8 mouse cellular contexts compared by ENCODE assay signal in genomic region chr17:24632813-24633449, GRCm38 (mm10). TPM values are rescaled to one million over a fixed set of nuclear protein-coding genes. Genes with fewer than 3 reads are reported as not detected.
A peak's percentile ranks its signal among the peaks of the same experiment; 100 is the strongest.
DNase-seq lines count a peak whose midpoint lies in the region; ATAC-seq and TF ChIP-seq lines count a peak whose summit lies in the region.

No protein-coding gene starts in this region.

- no peak for TF ChIP-seq CTCF in layer of hippocampus, adult 2 months (conservative IDR thresholded peaks at IDR 0.05)
- no peak for TF ChIP-seq CTCF in cortical plate, adult 2 months (IDR thresholded peaks at IDR 0.05; ENCODE audit: extremely low read depth, insufficient read depth, low read length)
- TF ChIP-seq CTCF in lung, embryonic 14.5 days (IDR thresholded peaks at IDR 0.05; ENCODE audit: low read depth) = no peak
- TF ChIP-seq CTCF in small intestine, adult 2 months (IDR thresholded peaks at IDR 0.05; ENCODE audit: extremely low read depth, insufficient read length, insufficient replicate concordance, low read depth, low read length) = no peak

- no peaks in the 10 kb centered on the region for H3K9me3 ChIP-seq in lung, embryonic 14.5 days (ENCODE audit: low read depth, low read length)

- no peaks in the 10 kb centered on the region for H3K27me3 ChIP-seq in lung, embryonic 14.5 days (ENCODE audit: insufficient read depth, low read length)
- no peaks in the 10 kb centered on the region for H3K27me3 ChIP-seq in small intestine, adult 2 months (ENCODE audit: control insufficient read depth, insufficient read depth, low read length)

- H3K27ac ChIP-seq in layer of hippocampus, adult 2 months = peak overlapping the region; percentile 92
- H3K27ac ChIP-seq in cortical plate, adult 2 months (ENCODE audit: insufficient read depth, low read length) = peak overlapping the region; percentile 73
- H3K27ac ChIP-seq in lung, embryonic 14.5 days (ENCODE audit: low read depth) = peak overlapping the region; percentile 91
- H3K27ac ChIP-seq in small intestine, adult 2 months (ENCODE audit: insufficient read depth, low read depth, low read length) = peak overlapping the region; percentile 72

- H3K36me3 ChIP-seq in lung, embryonic 14.5 days (ENCODE audit: insufficient read depth) = peaks cover 17% of the 10 kb centered on the region
- H3K36me3 ChIP-seq in small intestine, adult 2 months (ENCODE audit: control insufficient read depth, insufficient read depth, low read length) = peaks cover 7% of the 10 kb centered on the region

- peak in 1 of 2 experiments; percentile 30 for DNase-seq in layer of hippocampus, adult 2 months (ENCODE audit: low spot score in 2 of 2)
- no peak for DNase-seq in layer of hippocampus, adult 8-10 months (ENCODE audit: low spot score in 2 of 2)
- DNase-seq in heart, adult 18-20 months = peak; percentile 84 to 90
- peak; percentile 63 for DNase-seq in kidney, adult 11 months
- DNase-seq in lung, embryonic 14.5 days = peak; percentile 77
- no peak for DNase-seq in embryo, embryonic 11 days

- H3K4me2 ChIP-seq in lung, embryonic 14.5 days = peak overlapping the region; percentile 78

- peak; percentile 52; the same call in 1 of the 2 replicates for ATAC-seq in lung, embryonic 14.5 days (ENCODE audit: insufficient read depth)

- 0 out of 2 replicates have a peak, but pooled peaks have one; percentile 31 for TF ChIP-seq POLR2A in cortical plate, adult 2 months (IDR thresholded peaks at IDR 0.05; ENCODE audit: extremely low read depth, insufficient read depth, low read length)
- TF ChIP-seq POLR2A in small intestine, adult 2 months (IDR thresholded peaks at IDR 0.05; ENCODE audit: low read depth, low read length) = no peak

- peak overlapping the region; percentile 93 for H3K4me3 ChIP-seq in layer of hippocampus, adult 2 months
- peak overlapping the region; percentile 72 for H3K4me3 ChIP-seq in cortical plate, adult 2 months (ENCODE audit: insufficient read depth, low read length)
- peak overlapping the region; percentile 57 for H3K4me3 ChIP-seq in lung, embryonic 14.5 days (ENCODE audit: low read depth, low read length)
- H3K4me3 ChIP-seq in small intestine, adult 2 months (ENCODE audit: low read depth, low read length) = peak overlapping the region; percentile 74

- whole genome bisulfite sequencing in lung, embryonic 14.5 days = 9% methylated on average over 22 of the region's 22 CpGs
- WGBS in small intestine, adult 2 months = 4% methylated on average over 22 of the region's 22 CpGs

- peaks cover 6% of the 10 kb centered on the region; the same call in 1 of the 2 replicates for H3K4me1 ChIP-seq in cortical plate, adult 2 months (ENCODE audit: control insufficient read depth, insufficient read depth, low read length)
- peaks cover 9% of the 10 kb centered on the region for H3K4me1 ChIP-seq in lung, embryonic 14.5 days (ENCODE audit: insufficient read depth)
- H3K4me1 ChIP-seq in small intestine, adult 2 months (ENCODE audit: control insufficient read depth, insufficient read depth, insufficient read length, low read length) = peaks cover 6% of the 10 kb centered on the region

- H3K9ac ChIP-seq in lung, embryonic 14.5 days = peak overlapping the region; percentile 69

RNA-seq across cellular contexts. Expression of gene Nthl1, which starts 0.5 kb away (rescaled TPM):
- 1 to 10 TPM; 6.2 to 6.8 TPM for total RNA-seq in layer of hippocampus, adult 2 months (2021)
- 1 to 10 TPM; 6.5 to 9.1 (median 7.6) TPM for total RNA-seq in layer of hippocampus, adult 8-10 months (2022)
- polyA plus RNA-seq in cortical plate, adult 2 months (2012; rRNA removed) = 9.7 and 10.8 TPM in 2 replicates
- total RNA-seq in heart, adult 18-20 months (2021) = 1 to 10 TPM; 2.6 to 3.1 TPM
- 15.9 and 18.6 TPM in 2 replicates for polyA plus RNA-seq in lung, embryonic 14.5 days (2014; fragmentation: Nextera tagmentation; extraction: Ambion mirVana)
- polyA plus RNA-seq in small intestine, adult 2 months (2012; rRNA removed) = 6.0 and 7.2 TPM in 2 replicates

RNA-seq across cellular contexts. Expression of gene Tsc2, which starts 0.5 kb away (rescaled TPM):
- 100 to 1,000 TPM; 192 to 223 TPM for total RNA-seq in layer of hippocampus, adult 2 months (2021)
- 100 to 1,000 TPM; 149 to 212 (median 191) TPM for total RNA-seq in layer of hippocampus, adult 8-10 months (2022)
- polyA plus RNA-seq in cortical plate, adult 2 months (2012; rRNA removed) = 163 and 192 TPM in 2 replicates
- 100 to 1,000 TPM; 104 to 108 TPM for total RNA-seq in heart, adult 18-20 months (2021)
- polyA plus RNA-seq in lung, embryonic 14.5 days (2014; fragmentation: Nextera tagmentation; extraction: Ambion mirVana) = 62.2 and 66.5 TPM in 2 replicates
- polyA plus RNA-seq in small intestine, adult 2 months (2012; rRNA removed) = 52.8 and 83.5 TPM in 2 replicates

RNA-seq across cellular contexts. Expression of gene Slc9a3r2, which starts 17.2 kb away (rescaled TPM):
- total RNA-seq in layer of hippocampus, adult 2 months (2021) = 10 to 100 TPM; 41.9 to 44.1 TPM
- total RNA-seq in layer of hippocampus, adult 8-10 months (2022) = 10 to 100 TPM; 41.9 to 48.7 (median 44.1) TPM
- polyA plus RNA-seq in cortical plate, adult 2 months (2012; rRNA removed) = 68.2 and 69.0 TPM in 2 replicates
- 100 to 1,000 TPM in 1 of 2 experiments, 10 to 100 TPM in 1; 88.2 to 103 TPM for total RNA-seq in heart, adult 18-20 months (2021)
- 67.8 and 68.3 TPM in 2 replicates for polyA plus RNA-seq in lung, embryonic 14.5 days (2014; fragmentation: Nextera tagmentation; extraction: Ambion mirVana)
- polyA plus RNA-seq in small intestine, adult 2 months (2012; rRNA removed) = 35.6 and 44.9 TPM in 2 replicates

RNA-seq across cellular contexts. Expression of gene Npw, which starts 25.3 kb away (rescaled TPM):
- 1 to 10 TPM; 2.0 to 2.3 TPM for total RNA-seq in layer of hippocampus, adult 2 months (2021)
- 1 to 10 TPM in 3 of 4 experiments, not detected in 1; 1.1 to 2.6 (median 2.5) TPM for total RNA-seq in layer of hippocampus, adult 8-10 months (2022)
- polyA plus RNA-seq in cortical plate, adult 2 months (2012; rRNA removed) = 0.34 and 0.50 TPM in 2 replicates
- total RNA-seq in heart, adult 18-20 months (2021) = not detected
- polyA plus RNA-seq in lung, embryonic 14.5 days (2014; fragmentation: Nextera tagmentation; extraction: Ambion mirVana) = 0.78 and 1.0 TPM in 2 replicates
- polyA plus RNA-seq in small intestine, adult 2 months (2012; rRNA removed) = 2.0 and 6.5 TPM in 2 replicates

RNA-seq across cellular contexts. Expression of gene Zfp598, which starts 36.6 kb away (rescaled TPM):
- total RNA-seq in layer of hippocampus, adult 2 months (2021) = 10 to 100 TPM; 36.6 to 43.9 TPM
- total RNA-seq in layer of hippocampus, adult 8-10 months (2022) = 10 to 100 TPM; 36.8 to 41.6 (median 38.2) TPM
- polyA plus RNA-seq in cortical plate, adult 2 months (2012; rRNA removed) = 53.5 and 53.6 TPM in 2 replicates
- 10 to 100 TPM; 16.4 to 17.2 TPM for total RNA-seq in heart, adult 18-20 months (2021)
- polyA plus RNA-seq in lung, embryonic 14.5 days (2014; fragmentation: Nextera tagmentation; extraction: Ambion mirVana) = 32.9 and 34.0 TPM in 2 replicates
- polyA plus RNA-seq in small intestine, adult 2 months (2012; rRNA removed) = 41.1 and 85.8 TPM in 2 replicates

Comparison
In these comparisons a context has a peak if more than half of its experiments do, and no peak if none do; other contexts are left out.
1. DNase-seq: peak in heart, adult 18-20 months (2 of 2), kidney, adult 11 months (single experiment) and lung, embryonic 14.5 days (single experiment); none in layer of hippocampus, adult 8-10 months (0 of 2) and embryo, embryonic 11 days (single experiment).
2. Peak in every context shown above with its lines, with median percentiles within 50 percentile points of each other: H3K27ac ChIP-seq and H3K4me3 ChIP-seq.